Mouse (Mus musculus) lung, adult 2 months (tissue): ENCODE data around the gene Dst.

Experiments used
- CTCF ChIP-seq: fragments of 200-500 bp; IDR thresholded peaks from 2 replicates; pipeline ENCODE4 v1.5.1; 2011; ENCODE audit warnings: mild to moderate bottlenecking, low read length, control low read depth; ENCODE audit not compliant: insufficient read depth
- POLR2A ChIP-seq: fragments of 200-500 bp; IDR thresholded peaks from 2 replicates; pipeline ENCODE4 v1.6.1; 2011; ENCODE audit warnings: low read depth, mild to moderate bottlenecking, control low read depth, low read length, borderline replicate concordance; ENCODE audit errors: extremely low read depth

DNA sequence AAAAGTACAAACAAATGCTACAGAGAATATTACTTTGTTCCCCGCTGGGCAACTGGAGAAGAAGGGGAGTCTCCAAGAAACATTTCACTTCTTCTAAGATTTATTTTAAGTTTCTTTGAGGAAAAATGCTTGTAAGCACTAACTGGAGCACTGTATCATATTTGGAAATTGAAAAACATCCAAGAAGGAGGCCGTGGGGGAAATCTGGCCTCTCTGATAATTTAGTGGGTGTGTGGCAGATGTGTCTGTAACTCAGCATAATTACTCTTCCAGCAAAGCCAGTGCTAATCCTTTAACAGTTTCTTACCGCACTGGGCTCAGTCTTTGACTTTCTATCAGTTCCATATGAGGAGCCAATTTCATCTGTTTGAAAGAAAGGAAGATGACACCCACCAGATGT is 423.7 kb downstream of the Dst start:
- no peak for TF ChIP-seq POLR2A
- TF ChIP-seq CTCF: no peak
